Mouse (Mus musculus) B cell, adult 62 days (primary cell): ENCODE results near the gene Letm1. TPM values are rescaled to one million over a fixed set of nuclear protein-coding genes. Genes with fewer than 3 reads are reported as not detected.

ENCODE experiments used
- total RNA-seq: library from RNA; stranded (reverse); gene quantifications from 4 replicates; pipeline ENCODE4 v1.2.4, GENCODE M21; 2023

The Letm1 gene
- total RNA-seq = 67.5 to 83.8 TPM (median 74.9 TPM) in 4 replicates

DNA sequence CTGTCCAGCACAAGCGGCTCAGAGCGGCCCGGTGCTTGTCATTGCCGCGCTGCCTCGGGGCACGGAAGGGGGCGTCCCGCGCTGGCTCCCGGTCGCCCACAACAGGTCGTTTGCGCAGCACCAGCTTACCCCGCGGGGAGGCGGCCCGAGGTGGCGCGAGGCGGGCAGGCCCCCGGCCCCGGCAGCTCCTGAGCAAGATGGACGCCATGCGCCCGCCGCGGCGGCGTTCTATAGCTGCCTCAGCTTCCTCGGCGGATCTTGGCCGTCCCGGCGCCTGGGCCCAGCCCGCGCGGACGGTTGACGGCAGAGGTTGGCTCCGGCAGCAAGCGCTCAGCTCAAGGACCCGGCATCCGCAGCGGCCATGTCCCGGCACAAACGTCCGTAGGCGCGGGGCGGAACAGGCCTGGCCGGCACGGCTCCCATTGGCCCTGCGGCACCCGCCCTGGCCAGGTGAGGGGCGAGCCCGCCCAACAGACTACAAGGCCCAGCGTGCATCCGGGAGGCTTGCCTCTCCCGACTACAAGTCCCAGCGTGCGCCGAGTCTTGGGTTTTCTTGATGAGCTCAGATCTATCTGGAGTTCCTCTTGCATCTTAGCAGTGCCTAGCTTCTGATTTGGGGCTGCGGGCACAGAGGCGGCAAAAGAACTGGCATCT is at the start of gene Letm1:
Letm1 (minus strand) TSS at position 473 of the 654 bp plus-strand sequence.

DNA sequence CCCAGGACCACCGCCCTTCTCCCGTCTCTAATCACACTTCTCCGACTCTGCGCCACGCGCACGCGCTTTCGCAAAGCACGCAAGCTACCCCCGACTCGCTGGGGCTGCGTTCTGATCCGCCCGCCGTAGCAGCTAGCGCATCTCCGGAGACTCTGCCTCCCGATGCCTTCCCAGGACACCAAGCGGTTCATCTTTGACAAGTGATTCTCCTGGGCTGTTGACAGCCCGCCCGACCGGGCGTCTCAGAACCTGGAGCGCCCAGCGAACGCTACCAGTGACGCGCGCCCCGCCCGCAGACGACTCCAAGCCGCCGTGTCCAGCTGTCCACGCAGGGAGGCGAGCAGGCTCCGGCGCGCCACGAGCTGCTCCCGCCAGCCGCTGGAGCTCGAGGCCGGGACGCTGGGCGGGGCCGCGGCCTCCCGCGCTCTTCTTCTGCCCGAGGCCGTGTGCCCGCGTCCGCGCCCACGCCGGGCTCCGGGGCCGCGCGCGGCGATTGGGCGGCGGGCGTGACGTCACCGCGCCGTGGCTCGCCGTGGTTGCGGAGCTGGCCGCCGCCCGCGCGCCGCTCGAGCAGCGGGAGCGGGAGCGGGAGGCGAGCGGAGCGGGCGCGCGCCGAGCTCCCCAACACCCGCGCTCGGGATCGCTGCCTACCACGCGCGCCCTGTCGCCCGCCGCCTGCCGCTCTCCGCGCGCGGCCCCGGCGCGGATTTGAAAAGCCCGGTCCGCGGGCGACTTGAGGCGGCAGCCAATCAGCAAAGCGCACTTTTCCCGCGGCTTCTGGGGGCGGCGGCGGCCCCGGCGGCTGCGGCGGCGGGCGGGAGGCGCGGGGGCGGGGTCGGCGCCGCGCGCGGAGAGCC is 37.5 kb upstream of the Letm1 start, which contains the start of gene Nsd2:
Nsd2 (plus strand) TSS at position 850 of the 857 bp plus-strand sequence.

DNA sequence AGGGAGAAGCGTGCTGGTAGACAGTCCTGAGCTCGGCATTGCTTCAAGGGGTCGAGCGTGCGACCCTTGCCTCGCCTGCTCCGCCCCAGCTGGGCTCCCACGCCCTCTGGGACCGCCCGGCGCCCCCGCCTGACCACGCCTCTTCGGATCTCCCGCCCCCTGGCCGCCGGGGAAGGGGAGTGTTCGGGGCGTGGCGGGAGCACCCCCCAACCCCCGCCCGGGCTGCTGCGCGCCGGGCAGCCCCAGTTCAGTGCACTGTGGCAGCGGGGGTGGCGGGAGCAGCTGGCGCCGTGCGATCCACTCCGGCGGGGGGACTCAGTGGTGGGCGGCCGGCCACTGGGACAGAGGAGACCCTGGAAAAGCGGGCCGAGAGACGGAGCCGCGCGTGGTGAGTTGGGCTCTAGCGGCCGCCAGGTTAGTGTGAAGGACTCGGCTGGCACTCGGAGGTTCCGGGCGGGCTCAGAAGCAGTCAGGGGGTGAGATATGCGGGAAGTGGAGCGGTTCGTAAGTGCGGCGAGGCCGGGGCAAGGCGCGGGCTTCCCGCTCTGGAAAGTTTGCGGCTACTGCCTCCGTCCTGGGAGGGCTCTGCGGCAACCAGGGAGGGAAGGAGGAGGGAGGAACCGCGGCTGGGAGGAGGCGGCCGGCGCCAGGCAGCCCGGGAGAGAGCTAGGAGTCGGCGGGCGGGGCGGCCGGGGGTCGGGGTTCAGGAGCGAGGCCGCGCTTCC is 60.9 kb downstream of the Letm1 start, which contains the start of gene Fgfr3:
Fgfr3 (plus strand) TSS at position 134 of the 725 bp plus-strand sequence.

Other genes with a start within 250 kb of the Letm1 start
- gene Fam53a, start 153.2 kb downstream of the Letm1 start, total RNA-seq = 28.3 to 32.3 TPM (median 28.9 TPM) in 4 replicates
- 0.77 to 1.5 TPM (median 1.3 TPM) in 4 replicates for gene Gm9903, start 152.9 kb downstream of the Letm1 start, total RNA-seq
- gene Slbp, start 130.2 kb downstream of the Letm1 start, total RNA-seq = 93.2 to 102 TPM (median 97.6 TPM) in 4 replicates
- gene Tacc3, start 124.7 kb downstream of the Letm1 start, total RNA-seq = 12.5 to 15.7 TPM (median 13.9 TPM) in 4 replicates
- 8.3 to 11.5 TPM (median 8.7 TPM) in 4 replicates for gene Tmem129, start 124.4 kb downstream of the Letm1 start, total RNA-seq
- gene Fgfr3, start 61.1 kb downstream of the Letm1 start, total RNA-seq = 0.23 to 0.30 TPM (median 0.25 TPM) in 3 of 4 replicates, not detected in the other
- gene Nsd2, start 37.9 kb upstream of the Letm1 start, total RNA-seq = 31.3 to 42.1 TPM (median 36.9 TPM) in 4 replicates
- 27.4 to 30.9 TPM (median 29.9 TPM) in 4 replicates for gene Nelfa, start 153.6 kb upstream of the Letm1 start, total RNA-seq
- not detected in 4 replicates for gene Gm1673, start 200.6 kb upstream of the Letm1 start, total RNA-seq
- 0.09 to 0.27 TPM (median 0.09 TPM) in 3 of 4 replicates, not detected in the other for gene Nat8l, start 213.2 kb upstream of the Letm1 start, total RNA-seq